Mouse (Mus musculus): ENCODE results near the gene Pm20d1. TPM values are rescaled to one million over a fixed set of nuclear protein-coding genes. Genes with fewer than 3 reads are reported as not detected.
A peak's percentile ranks its signal among the peaks of the same experiment; 100 is the strongest.

Gene Pm20d1
- 0.30 and 0.77 TPM in 2 replicates for polyA plus RNA-seq (2015; fragmentation: Nextera tagmentation; extraction: Ambion mirVana)

GRCm38 (mm10) chr1:131797202-131797909, at the start of gene Pm20d1:
TSS of gene Pm20d1 (plus strand) at chr1:131797381.
- Histone ChIP-seq H3K27me3 (0 out of 2 replicates have a peak, but pooled peaks cover 15% of the 10 kb centered on the region), H3K4me1 (no peaks in the 10 kb centered on the region), H3K4me3 (peak within 1 kb of the TSS; percentile 9; the same call in 1 of the 2 replicates), H3K27ac (no peak within 1 kb of the TSS), H3K36me3 (no peaks in the 10 kb centered on the region), H3K4me2 (peak within 1 kb of the TSS; percentile 46), H3K9ac (0 out of 2 replicates have a peak within 1 kb of the TSS, but pooled peaks have one; percentile 11), H3K9me3 (no peaks in the 10 kb centered on the region)
- WGBS, result 11% methylated on average over 26 of the region's 26 CpGs
- no peak for ATAC-seq (ENCODE audit: borderline replicate concordance, extremely low read depth, low FRiP score, low TSS enrichment)

DNA sequence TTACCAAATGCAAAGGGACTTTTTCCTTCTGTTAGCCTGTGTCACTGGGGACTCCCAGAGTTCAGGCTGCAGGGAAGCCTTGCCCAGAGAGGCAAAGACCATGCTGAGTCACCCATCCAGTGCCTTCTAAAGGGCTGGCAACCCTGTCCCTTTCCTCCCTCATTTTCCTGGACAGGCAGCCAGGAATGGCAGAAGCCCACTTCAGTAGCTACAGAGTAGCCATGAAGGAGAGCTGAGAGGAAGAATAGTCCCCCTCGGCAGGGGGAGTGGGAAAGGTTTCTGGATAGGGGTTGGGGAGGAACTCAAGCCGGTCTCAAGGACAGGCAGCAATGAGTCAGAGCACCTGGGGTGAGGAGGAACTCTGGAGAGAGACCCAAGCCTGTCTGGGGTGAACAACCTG, 49.4 kb upstream of the Pm20d1 start:
- H3K4me1 ChIP-seq, result peaks cover 17% of the 10 kb centered on the region
- H3K4me2 ChIP-seq, result no peak overlapping the region
- no peak overlapping the region for H3K27ac ChIP-seq
- ATAC-seq (ENCODE audit: borderline replicate concordance, extremely low read depth, low FRiP score, low TSS enrichment), result no peak
- no peak overlapping the region for H3K9ac ChIP-seq
- no peaks in the 10 kb centered on the region for H3K9me3 ChIP-seq
- H3K4me3 ChIP-seq, result no peak overlapping the region
- no peaks in the 10 kb centered on the region for H3K27me3 ChIP-seq
- H3K36me3 ChIP-seq, result no peaks in the 10 kb centered on the region
- WGBS, result 35% methylated on average over 2 of the region's 2 CpGs

DNA sequence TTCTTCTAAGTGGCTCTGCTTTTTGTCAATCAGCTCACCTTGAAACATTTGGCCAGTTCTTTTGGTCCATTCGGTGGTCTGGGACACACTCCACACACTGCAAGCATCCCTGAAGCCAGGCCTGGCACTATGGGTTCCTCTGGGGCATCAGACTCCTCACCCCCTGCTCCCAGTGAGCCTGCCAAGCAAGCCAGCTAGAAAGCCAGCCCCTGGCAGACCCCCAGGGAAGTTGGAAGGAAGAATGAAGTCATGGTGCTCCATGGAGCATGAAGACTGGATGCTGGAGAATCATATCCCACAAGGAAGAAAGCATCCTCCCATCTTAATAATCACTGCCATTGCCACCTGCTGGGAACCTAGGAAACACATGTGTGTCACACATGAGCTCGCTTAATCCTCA, 48.5 kb upstream of the Pm20d1 start:
- Histone ChIP-seq H3K36me3 (no peaks in the 10 kb centered on the region), H3K9ac (no peak overlapping the region), H3K27ac (no peak overlapping the region), H3K9me3 (no peaks in the 10 kb centered on the region), H3K4me1 (peaks cover 14% of the 10 kb centered on the region; the same call in 1 of the 2 replicates), H3K4me3 (no peak overlapping the region), H3K27me3 (no peaks in the 10 kb centered on the region), H3K4me2 (no peak overlapping the region)
- no peak for ATAC-seq (ENCODE audit: borderline replicate concordance, extremely low read depth, low FRiP score, low TSS enrichment)
- 63% methylated on average over 2 of the region's 2 CpGs for WGBS

DNA sequence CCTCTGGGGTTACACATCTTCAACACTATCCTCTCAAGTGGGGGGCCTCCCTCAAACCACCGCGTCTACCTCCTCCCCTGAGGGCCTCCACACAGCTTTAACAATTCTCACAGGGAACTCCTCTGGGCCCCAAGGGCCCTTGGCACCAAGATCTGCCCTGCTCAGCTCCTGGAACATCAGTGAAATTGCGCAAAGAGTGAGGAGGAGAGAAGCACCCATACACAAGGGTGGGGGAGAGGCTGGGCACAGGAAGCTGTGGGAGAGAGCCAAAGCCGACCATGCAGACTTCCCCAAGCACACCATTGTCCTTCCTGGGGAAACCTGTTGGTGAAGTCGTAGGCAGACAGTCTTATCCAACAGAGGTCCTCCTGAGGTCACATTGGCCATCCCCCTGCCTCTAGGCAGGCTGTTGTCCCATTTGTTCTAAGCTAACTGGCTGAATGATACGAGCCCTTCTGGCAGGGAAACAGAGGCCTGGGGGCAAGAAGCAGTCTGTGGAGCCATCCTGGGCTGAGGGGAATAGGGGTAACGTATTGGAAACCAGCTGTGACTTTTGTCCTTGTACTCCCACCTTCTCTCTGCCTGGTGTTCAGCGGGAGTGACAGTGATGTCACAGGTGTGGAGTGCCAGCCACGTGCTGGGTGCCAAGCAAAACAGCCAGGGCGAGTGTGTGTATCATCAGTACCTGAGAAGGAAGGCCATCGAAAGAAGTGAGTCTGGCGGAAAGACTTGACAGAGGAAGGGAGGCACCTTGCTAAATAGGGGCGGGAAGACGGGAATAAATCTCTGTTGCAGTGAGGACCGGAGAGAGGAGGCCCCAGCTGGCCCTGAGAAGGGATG, 47.3 kb upstream of the Pm20d1 start:
- peaks cover 22% of the 10 kb centered on the region for H3K4me1 ChIP-seq
- 67% methylated on average over 15 of the region's 15 CpGs for WGBS
- H3K27me3 ChIP-seq, result no peaks in the 10 kb centered on the region
- H3K36me3 ChIP-seq, result no peaks in the 10 kb centered on the region
- no peak for ATAC-seq (ENCODE audit: borderline replicate concordance, extremely low read depth, low FRiP score, low TSS enrichment)
- no peak overlapping the region for H3K4me3 ChIP-seq
- H3K4me2 ChIP-seq, result no peak overlapping the region
- no peak overlapping the region for H3K27ac ChIP-seq
- no peak overlapping the region for H3K9ac ChIP-seq
- no peaks in the 10 kb centered on the region for H3K9me3 ChIP-seq

GRCm38 (mm10) chr1:131751181-131751890, 45.8 kb upstream of the Pm20d1 start:
- no peaks in the 10 kb centered on the region for H3K9me3 ChIP-seq
- H3K9ac ChIP-seq, result no peak overlapping the region
- H3K27ac ChIP-seq, result no peak overlapping the region
- H3K27me3 ChIP-seq, result no peaks in the 10 kb centered on the region
- H3K36me3 ChIP-seq, result no peaks in the 10 kb centered on the region
- no peak overlapping the region for H3K4me3 ChIP-seq
- WGBS, result 54% methylated on average over 3 of the region's 3 CpGs
- no peak for ATAC-seq (ENCODE audit: borderline replicate concordance, extremely low read depth, low FRiP score, low TSS enrichment)
- no peak overlapping the region for H3K4me2 ChIP-seq
- peaks cover 26% of the 10 kb centered on the region for H3K4me1 ChIP-seq

- Histone ChIP-seq H3K4me3 (no peak overlapping the region), H3K27ac (no peak overlapping the region), H3K9ac (no peak overlapping the region), H3K4me1 (peaks cover 26% of the 10 kb centered on the region), H3K4me2 (no peak overlapping the region), H3K36me3 (no peaks in the 10 kb centered on the region), H3K9me3 (no peaks in the 10 kb centered on the region), H3K27me3 (no peaks in the 10 kb centered on the region)
- 43% methylated on average over 10 of the region's 10 CpGs for WGBS
- ATAC-seq (ENCODE audit: borderline replicate concordance, extremely low read depth, low FRiP score, low TSS enrichment), result no peak
Measured at GRCm38 (mm10) chr1:131751891-131752311, 45.3 kb upstream of the Pm20d1 start.

GRCm38 (mm10) chr1:131754212-131754829, 42.9 kb upstream of the Pm20d1 start:
- Histone ChIP-seq H3K4me1 (peaks cover 26% of the 10 kb centered on the region), H3K36me3 (no peaks in the 10 kb centered on the region), H3K4me2 (no peak overlapping the region), H3K27ac (peak overlapping the region; percentile 36; the same call in 1 of the 2 replicates), H3K27me3 (no peaks in the 10 kb centered on the region), H3K9ac (no peak overlapping the region), H3K9me3 (no peaks in the 10 kb centered on the region), H3K4me3 (no peak overlapping the region)
- 40% methylated on average over 3 of the region's 3 CpGs for WGBS
- no peak for ATAC-seq (ENCODE audit: borderline replicate concordance, extremely low read depth, low FRiP score, low TSS enrichment)

DNA sequence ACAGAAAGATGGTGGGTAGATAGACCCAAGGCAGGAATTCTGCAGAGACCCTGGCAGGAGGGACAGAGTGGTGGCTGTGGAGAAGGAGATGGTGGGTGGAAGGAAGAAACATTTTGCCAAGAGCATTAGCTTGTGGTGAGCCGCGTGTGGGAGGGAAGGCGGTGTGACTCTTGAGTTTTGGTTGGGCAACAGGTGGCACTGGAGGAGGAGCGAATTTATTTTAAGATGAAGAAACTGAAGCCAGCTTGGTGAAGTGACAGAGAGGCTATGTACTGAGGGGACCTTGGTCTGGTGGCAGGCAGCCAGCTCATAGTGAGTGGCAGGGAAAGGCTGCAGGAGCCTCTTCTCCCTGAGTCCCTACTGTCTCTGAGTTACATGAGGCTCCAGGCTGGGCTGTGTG, 42.3 kb upstream of the Pm20d1 start:
- no peak for ATAC-seq (ENCODE audit: borderline replicate concordance, extremely low read depth, low FRiP score, low TSS enrichment)
- H3K4me3 ChIP-seq, result no peak overlapping the region
- H3K4me2 ChIP-seq, result no peak overlapping the region
- peak overlapping the region; percentile 36; the same call in 1 of the 2 replicates for H3K27ac ChIP-seq
- H3K27me3 ChIP-seq, result no peaks in the 10 kb centered on the region
- 83% methylated on average over 4 of the region's 4 CpGs for WGBS
- no peak overlapping the region for H3K9ac ChIP-seq
- H3K9me3 ChIP-seq, result no peaks in the 10 kb centered on the region
- peaks cover 26% of the 10 kb centered on the region for H3K4me1 ChIP-seq
- no peaks in the 10 kb centered on the region for H3K36me3 ChIP-seq

DNA sequence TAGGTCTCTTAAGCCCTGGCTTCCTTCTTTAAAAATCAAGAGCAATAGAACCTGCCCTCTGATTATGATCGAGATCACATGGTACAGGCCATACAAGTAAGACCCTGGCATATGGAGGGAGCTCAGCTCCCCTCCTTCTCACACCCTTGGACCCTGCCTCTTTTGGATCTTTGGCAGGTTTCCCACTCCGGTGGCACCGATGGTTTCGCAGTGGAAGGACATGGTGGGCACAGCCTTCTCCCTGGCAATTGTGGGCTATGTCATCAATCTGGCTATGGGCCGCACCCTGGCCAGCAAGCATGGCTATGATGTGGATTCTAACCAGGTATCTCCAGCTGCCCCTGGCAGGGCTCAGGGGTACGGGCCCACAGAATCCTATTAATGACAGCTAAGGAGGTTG, 40.0 kb upstream of the Pm20d1 start:
- H3K27me3 ChIP-seq, result no peaks in the 10 kb centered on the region
- 94% methylated on average over 6 of the region's 6 CpGs for WGBS
- H3K4me1 ChIP-seq, result peaks cover 19% of the 10 kb centered on the region

GRCm38 (mm10) chr1:131758796-131759195, 38.4 kb upstream of the Pm20d1 start:
- ATAC-seq (ENCODE audit: borderline replicate concordance, extremely low read depth, low FRiP score, low TSS enrichment), result no peak
- Histone ChIP-seq H3K4me2 (no peak overlapping the region), H3K4me3 (no peak overlapping the region), H3K9me3 (no peaks in the 10 kb centered on the region), H3K9ac (no peak overlapping the region), H3K27me3 (no peaks in the 10 kb centered on the region), H3K27ac (no peak overlapping the region), H3K4me1 (peaks cover 20% of the 10 kb centered on the region; the same call in 1 of the 2 replicates), H3K36me3 (no peaks in the 10 kb centered on the region)
- WGBS, result 65% methylated on average over 7 of the region's 7 CpGs

More for the DNA sequence above, 40.0 kb upstream of the Pm20d1 start:
- Histone ChIP-seq H3K27ac (no peak overlapping the region), H3K9ac (no peak overlapping the region), H3K36me3 (no peaks in the 10 kb centered on the region), H3K4me3 (no peak overlapping the region), H3K9me3 (no peaks in the 10 kb centered on the region), H3K4me2 (no peak overlapping the region)
- ATAC-seq (ENCODE audit: borderline replicate concordance, extremely low read depth, low FRiP score, low TSS enrichment), result no peak

GRCm38 (mm10) chr1:131759667-131760427, 37.3 kb upstream of the Pm20d1 start:
- Histone ChIP-seq H3K4me3 (no peak overlapping the region), H3K4me1 (peaks cover 21% of the 10 kb centered on the region; the same call in 1 of the 2 replicates), H3K9me3 (no peaks in the 10 kb centered on the region), H3K36me3 (no peaks in the 10 kb centered on the region), H3K9ac (no peak overlapping the region), H3K4me2 (no peak overlapping the region), H3K27ac (peak overlapping the region; percentile 5; the same call in 1 of the 2 replicates), H3K27me3 (no peaks in the 10 kb centered on the region)
- ATAC-seq (ENCODE audit: borderline replicate concordance, extremely low read depth, low FRiP score, low TSS enrichment), result no peak
- 50% methylated on average over 9 of the region's 9 CpGs for WGBS

Data from lung, embryonic 15.5 days (tissue).